Mouse (Mus musculus) midbrain, embryonic 16.5 days (tissue): Measurements from ENCODE around the gene Ccpg1os. TPM values are rescaled to one million over a fixed set of nuclear protein-coding genes. Genes with fewer than 3 reads are reported as not detected.

Experiments
- ATAC-seq: fragments of 200-750 bp; cut with Nextera tagmentation; 2 replicates; pipeline ENCODE4 v1.8.0; 2017; ENCODE audit warnings: moderate TSS enrichment
- H3K27ac ChIP-seq: fragments of 300-500 bp; sonication (generic); 2 replicates; pipeline ENCODE4 v1.5.1; 2014; ENCODE audit warnings: mild to moderate bottlenecking, low read length, mixed read lengths
- H3K27me3 ChIP-seq: fragments of 300-500 bp; sonication (generic); 2 replicates; pipeline ENCODE4 v1.6.1; 2014; ENCODE audit warnings: low read depth, low read length, mixed read lengths; ENCODE audit not compliant: control insufficient read depth, insufficient read depth
- H3K36me3 ChIP-seq: fragments of 300-500 bp; sonication (generic); 2 replicates; pipeline ENCODE4 v1.6.1; 2014; ENCODE audit warnings: mild to moderate bottlenecking, low read length, moderate library complexity, mixed read lengths; ENCODE audit not compliant: control insufficient read depth, insufficient read depth
- H3K4me1 ChIP-seq: fragments of 300-500 bp; sonication (generic); 2 replicates; pipeline ENCODE4 v1.6.1; 2014; ENCODE audit warnings: mild to moderate bottlenecking, low read length, mixed read lengths; ENCODE audit not compliant: control insufficient read depth, insufficient read depth
- H3K4me2 ChIP-seq: fragments of 300-500 bp; sonication (generic); 2 replicates; pipeline ENCODE4 v1.6.1; 2014; ENCODE audit warnings: mild to moderate bottlenecking, low read length, mixed read lengths
- H3K4me3 ChIP-seq: fragments of 300-500 bp; sonication (generic); 2 replicates; pipeline ENCODE4 v1.5.1; 2014; ENCODE audit warnings: low read depth, mild to moderate bottlenecking, low read length, moderate library complexity, mixed read lengths
- H3K9ac ChIP-seq: fragments of 300-500 bp; sonication (generic); 2 replicates; pipeline ENCODE4 v1.6.1; 2014; ENCODE audit warnings: low read depth, low read length, mixed read lengths
- H3K9me3 ChIP-seq: fragments of 300-500 bp; sonication (generic); replicated peaks from 2 replicates; pipeline ENCODE4 v1.6.1; 2014; ENCODE audit warnings: mild to moderate bottlenecking, low read length, mixed read lengths; ENCODE audit not compliant: control insufficient read depth, poor library complexity, severe bottlenecking
- WGBS: fragments of 180-500 bp; shearing (Covaris S2); extraction: QIAGEN DNeasy Blood & Tissue Kit; methylation state at CpG from one replicate; pipeline ENCODE4 v1.1.7; 2014; 5-methylcytosine and 5-hydroxymethylcytosine counted together
- polyA plus RNA-seq: library from polyadenylated mRNA; unstranded; fragments of >200 nt; fragmentation: Nextera tagmentation; extraction: Ambion mirVana; gene quantifications from 2 replicates; pipeline ENCODE4 v1.2.1, GENCODE M21; 2015

Ccpg1os gene
- polyA plus RNA-seq, 1 experiment from 2014 or later, result 24.2 TPM

- H3K27ac ChIP-seq, result no peak overlapping the region
- H3K9ac ChIP-seq, result no peak overlapping the region
- H3K36me3 ChIP-seq, result 0 out of 2 replicates have a peak, but pooled peaks cover 3% of the 10 kb centered on the region
- no peaks in the 10 kb centered on the region for H3K4me1 ChIP-seq
- ATAC-seq, result no peak
- no peaks in the 10 kb centered on the region for H3K27me3 ChIP-seq
- H3K4me3 ChIP-seq, result no peak overlapping the region
- no peaks in the 10 kb centered on the region for H3K9me3 ChIP-seq
- H3K4me2 ChIP-seq, result no peak overlapping the region
These were observed 11.0 kb upstream of the Ccpg1os start for GRCm38 (mm10) chr9:72996167-72996566.

GRCm38 (mm10) chr9:72992576-72992975 lies 7.4 kb upstream of the Ccpg1os start:
- Histone ChIP-seq H3K27ac (no peak overlapping the region), H3K36me3 (0 out of 2 replicates have a peak, but pooled peaks cover under 1% of the 10 kb centered on the region), H3K27me3 (no peaks in the 10 kb centered on the region), H3K4me3 (no peak overlapping the region), H3K4me1 (no peaks in the 10 kb centered on the region), H3K9me3 (no peaks in the 10 kb centered on the region), H3K4me2 (no peak overlapping the region), H3K9ac (no peak overlapping the region)
- ATAC-seq, result no peak
- WGBS, result 90% methylated on average over 5 of the region's 5 CpGs

GRCm38 (mm10) chr9:72991420-72991819 lies 6.2 kb upstream of the Ccpg1os start:
- WGBS, result 90% methylated on average over 2 of the region's 2 CpGs
- ATAC-seq, result no peak
- Histone ChIP-seq H3K27me3 (no peaks in the 10 kb centered on the region), H3K9me3 (no peaks in the 10 kb centered on the region), H3K4me1 (peaks cover 5% of the 10 kb centered on the region), H3K4me2 (no peak overlapping the region), H3K9ac (no peak overlapping the region), H3K36me3 (no peaks in the 10 kb centered on the region), H3K4me3 (no peak overlapping the region), H3K27ac (no peak overlapping the region)

- H3K9me3 ChIP-seq, result no peaks in the 10 kb centered on the region
These were observed 3.5 kb upstream of the Ccpg1os start for GRCm38 (mm10) chr9:72988706-72989105.

GRCm38 (mm10) chr9:72987703-72988102 lies 2.5 kb upstream of the Ccpg1os start:
- no peak overlapping the region for H3K27ac ChIP-seq
- no peaks in the 10 kb centered on the region for H3K36me3 ChIP-seq
- no peaks in the 10 kb centered on the region for H3K27me3 ChIP-seq
- no peak overlapping the region for H3K9ac ChIP-seq
- no peak for ATAC-seq
- H3K4me2 ChIP-seq, result no peak overlapping the region
- WGBS, result 67% methylated on average over 3 of the region's 3 CpGs
- H3K9me3 ChIP-seq, result no peaks in the 10 kb centered on the region
- H3K4me1 ChIP-seq, result peaks cover 17% of the 10 kb centered on the region
- H3K4me3 ChIP-seq, result no peak overlapping the region

More at GRCm38 (mm10) chr9:72988706-72989105, 3.5 kb upstream of the Ccpg1os start:
- no peak for ATAC-seq
- H3K4me2 ChIP-seq, result no peak overlapping the region
- peaks cover 17% of the 10 kb centered on the region for H3K4me1 ChIP-seq
- no peak overlapping the region for H3K4me3 ChIP-seq
- no peak overlapping the region for H3K9ac ChIP-seq
- 90% methylated on average over 5 of the region's 5 CpGs for WGBS
- H3K36me3 ChIP-seq, result no peaks in the 10 kb centered on the region
- no peaks in the 10 kb centered on the region for H3K27me3 ChIP-seq
- no peak overlapping the region for H3K27ac ChIP-seq

- H3K9ac ChIP-seq, result no peak overlapping the region
- no peaks in the 10 kb centered on the region for H3K27me3 ChIP-seq
- H3K4me2 ChIP-seq, result no peak overlapping the region
- WGBS, result 75% methylated on average over 2 of the region's 2 CpGs
- no peak overlapping the region for H3K27ac ChIP-seq
- peaks cover 17% of the 10 kb centered on the region for H3K4me1 ChIP-seq
- no peak for ATAC-seq
- no peaks in the 10 kb centered on the region for H3K9me3 ChIP-seq
- H3K4me3 ChIP-seq, result no peak overlapping the region
- no peaks in the 10 kb centered on the region for H3K36me3 ChIP-seq
These were observed 2.1 kb downstream of the Ccpg1os start for GRCm38 (mm10) chr9:72983066-72983465.

GRCm38 (mm10) chr9:72975242-72975641 lies 9.9 kb downstream of the Ccpg1os start:
- no peak for ATAC-seq

GRCm38 (mm10) chr9:72974734-72975133 lies 10.4 kb downstream of the Ccpg1os start:
- no peak for ATAC-seq
- no peaks in the 10 kb centered on the region for H3K4me1 ChIP-seq
- no peak overlapping the region for H3K4me2 ChIP-seq
- no peak overlapping the region for H3K4me3 ChIP-seq
- H3K27ac ChIP-seq, result no peak overlapping the region
- H3K9me3 ChIP-seq, result no peaks in the 10 kb centered on the region
- no peaks in the 10 kb centered on the region for H3K27me3 ChIP-seq
- 89% methylated on average over 5 of the region's 5 CpGs for WGBS
- no peak overlapping the region for H3K9ac ChIP-seq
- no peaks in the 10 kb centered on the region for H3K36me3 ChIP-seq

More at GRCm38 (mm10) chr9:72975242-72975641, 9.9 kb downstream of the Ccpg1os start:
- no peaks in the 10 kb centered on the region for H3K36me3 ChIP-seq
- H3K9ac ChIP-seq, result no peak overlapping the region
- H3K27ac ChIP-seq, result no peak overlapping the region
- H3K4me1 ChIP-seq, result no peaks in the 10 kb centered on the region
- H3K9me3 ChIP-seq, result no peaks in the 10 kb centered on the region
- no peaks in the 10 kb centered on the region for H3K27me3 ChIP-seq
- H3K4me3 ChIP-seq, result no peak overlapping the region
- no peak overlapping the region for H3K4me2 ChIP-seq
- WGBS, result 93% methylated on average over 1 of the region's 1 CpGs

- H3K36me3 ChIP-seq, result no peaks in the 10 kb centered on the region
- no peaks in the 10 kb centered on the region for H3K27me3 ChIP-seq
- no peak overlapping the region for H3K4me2 ChIP-seq
- no peaks in the 10 kb centered on the region for H3K9me3 ChIP-seq
- H3K4me3 ChIP-seq, result no peak overlapping the region
- ATAC-seq, result no peak
- H3K27ac ChIP-seq, result no peak overlapping the region
- no peak overlapping the region for H3K9ac ChIP-seq
- H3K4me1 ChIP-seq, result 0 out of 2 replicates have a peak, but pooled peaks cover 3% of the 10 kb centered on the region
These were observed 12.2 kb downstream of the Ccpg1os start for GRCm38 (mm10) chr9:72972984-72973383.
